Mouse (Mus musculus) forebrain, embryonic 13.5 days (tissue): ENCODE data around the gene Inafm1. TPM values are rescaled to one million over a fixed set of nuclear protein-coding genes. Genes with fewer than 3 reads are reported as not detected.

Experiments used
- polyA plus RNA-seq: library from polyadenylated mRNA; unstranded; fragments of >200 nt; fragmentation: Nextera tagmentation; extraction: Ambion mirVana; gene quantifications from 2 replicates; pipeline ENCODE4 v1.2.1, GENCODE M21; 2015

Gene Inafm1
- polyA plus RNA-seq, 1 experiment from 2014 or later: 14.0 TPM

Other genes with a start within 250 kb of the Inafm1 start
- 8.4 and 8.5 TPM in 2 replicates for gene Bicra, start 225.7 kb downstream of the Inafm1 start, polyA plus RNA-seq
- not detected in 2 replicates for gene Zfp541, start 211.8 kb downstream of the Inafm1 start, polyA plus RNA-seq
- gene Napa, start 175.2 kb downstream of the Inafm1 start, polyA plus RNA-seq: 166 and 186 TPM in 2 replicates
- gene Kptn, start 153.7 kb downstream of the Inafm1 start, polyA plus RNA-seq: 37.2 and 38.4 TPM in 2 replicates
- gene Slc8a2, start 143.8 kb downstream of the Inafm1 start, polyA plus RNA-seq: 0.67 and 0.68 TPM in 2 replicates
- 96.9 and 104 TPM in 2 replicates for gene Meis3, start 98.5 kb downstream of the Inafm1 start, polyA plus RNA-seq
- gene Dhx34, start 51.6 kb downstream of the Inafm1 start, polyA plus RNA-seq: 13.7 and 17.1 TPM in 2 replicates
- 0.06 TPM in 1 of 2 replicates, not detected in the other for gene C5ar2, start 29.5 kb downstream of the Inafm1 start, polyA plus RNA-seq
- gene C5ar1, start 14.1 kb downstream of the Inafm1 start, polyA plus RNA-seq: 0.57 and 1.2 TPM in 2 replicates
- gene Ccdc9, start 13.2 kb upstream of the Inafm1 start, polyA plus RNA-seq: 25.2 and 32.2 TPM in 2 replicates
- gene Bbc3, start 34.8 kb upstream of the Inafm1 start, polyA plus RNA-seq: 10.0 and 12.2 TPM in 2 replicates
- gene Sae1, start 114.2 kb upstream of the Inafm1 start, polyA plus RNA-seq: 355 and 370 TPM in 2 replicates
- gene Zc3h4, start 127.3 kb upstream of the Inafm1 start, polyA plus RNA-seq: 19.5 and 20.5 TPM in 2 replicates
- 55.7 and 56.4 TPM in 2 replicates for gene Tmem160, start 179.2 kb upstream of the Inafm1 start, polyA plus RNA-seq
- gene Npas1, start 204.1 kb upstream of the Inafm1 start, polyA plus RNA-seq: 2.1 and 3.4 TPM in 2 replicates